Mouse (Mus musculus) granulocyte monocyte progenitor cell, adult 5-6 weeks (primary cell): ENCODE measurements around the gene Mrps27. TPM values are rescaled to one million over a fixed set of nuclear protein-coding genes. Genes with fewer than 3 reads are reported as not detected.
"Not testable (repeated sequence)": the region's sequence is repeated elsewhere in the genome, so short reads cannot be mapped to it uniquely, and the experiment has no call there.

ENCODE experiments used
- ATAC-seq: replicated peaks from 2 replicates; pipeline ENCODE4 v1.8.0; 2016; ENCODE audit warnings: mild to moderate bottlenecking, moderate TSS enrichment, inconsistent platforms; ENCODE audit not compliant: poor library complexity, severe bottlenecking
- total RNA-seq, 2 experiments: library from RNA; stranded (forward) in 1 of 2; stranded (reverse) in 1 of 2; fragments of 200-712, 200-1000 nt in 1 of 2; fragments of >200 nt in 1 of 2; fragmentation: Nextera tagmentation in 1 of 2; gene quantifications; 2 replicates each; pipeline ENCODE4 v1.2.3; 2014 to 2017

Gene Mrps27
- total RNA-seq (2014; fragmentation: Nextera tagmentation) (25.2 and 33.8 TPM in 2 replicates), total RNA-seq (2017) (22.0 and 25.1 TPM in 2 replicates)

DNA sequence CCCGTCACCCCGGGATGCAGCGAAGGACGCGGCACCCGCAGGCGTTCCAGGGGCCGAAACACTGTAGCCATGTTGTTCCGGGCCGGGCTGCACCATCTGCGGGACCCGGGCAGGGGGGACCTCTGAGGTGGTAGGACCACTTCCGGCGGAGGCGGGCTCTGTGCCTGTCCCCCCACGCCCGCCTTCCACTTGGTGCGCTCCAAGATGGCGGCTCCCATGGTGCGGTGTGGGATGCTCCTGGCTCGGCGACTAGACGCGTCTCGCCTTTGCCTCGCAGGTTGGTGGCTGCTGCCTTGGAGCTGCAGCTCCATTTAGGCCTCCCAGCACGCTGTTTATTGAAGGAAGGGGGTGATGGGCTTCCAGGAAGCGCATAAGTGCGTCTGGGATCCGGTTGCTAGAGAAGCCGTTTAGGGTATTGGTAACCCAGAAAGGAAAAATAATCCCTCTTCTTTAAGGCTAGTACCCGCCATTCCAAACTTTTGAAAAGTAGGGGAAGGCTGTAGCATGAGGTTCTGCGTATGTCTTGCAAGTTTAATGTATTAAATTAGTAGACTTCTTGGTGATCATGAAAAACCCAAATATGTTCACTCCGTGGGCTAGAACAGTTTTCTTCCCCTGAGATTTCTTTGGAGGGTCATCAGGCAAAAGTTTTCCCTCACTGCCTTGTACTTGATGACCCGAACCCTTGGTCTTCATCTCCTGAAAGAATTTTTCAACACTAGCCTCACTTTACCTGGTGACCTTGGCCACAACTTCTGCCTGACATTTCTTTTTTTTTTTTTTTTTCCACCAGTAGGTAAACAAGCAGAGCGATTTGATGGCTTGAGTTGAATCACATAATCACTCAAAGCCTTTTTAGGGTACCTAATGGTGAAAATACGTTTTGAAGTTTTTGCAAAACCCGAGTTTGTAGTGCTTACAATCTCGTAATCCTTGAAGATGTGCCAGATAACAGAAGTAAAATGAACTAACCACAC, at the start of gene Mrps27, which contains the start of gene Ptcd2:
Mrps27 (plus strand) TSS at position 188 of the 977 bp plus-strand sequence.
Ptcd2 (minus strand) TSS at position 107 of the 977 bp plus-strand sequence.
- peak; percentile 100 for ATAC-seq

DNA sequence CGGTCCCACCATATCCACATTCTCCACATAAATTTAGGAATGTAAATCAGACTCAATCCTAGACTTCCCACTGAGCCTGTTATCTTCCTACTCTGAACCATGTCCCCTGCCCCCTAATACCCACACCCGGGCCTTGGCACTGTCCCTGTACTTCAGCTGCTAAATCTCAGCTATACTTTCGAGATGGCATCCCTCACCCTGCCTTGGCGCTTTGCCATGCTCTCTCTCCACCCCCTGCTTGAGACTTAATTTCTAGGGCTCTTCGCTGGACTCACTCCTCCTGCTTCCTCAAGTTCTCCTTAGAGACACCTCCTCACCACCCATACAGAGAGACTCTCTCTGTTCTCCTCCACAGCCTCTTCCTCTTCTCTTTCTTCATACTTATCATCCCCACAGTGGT, 44.7 kb upstream of the Mrps27 start:
- no peak for ATAC-seq

DNA sequence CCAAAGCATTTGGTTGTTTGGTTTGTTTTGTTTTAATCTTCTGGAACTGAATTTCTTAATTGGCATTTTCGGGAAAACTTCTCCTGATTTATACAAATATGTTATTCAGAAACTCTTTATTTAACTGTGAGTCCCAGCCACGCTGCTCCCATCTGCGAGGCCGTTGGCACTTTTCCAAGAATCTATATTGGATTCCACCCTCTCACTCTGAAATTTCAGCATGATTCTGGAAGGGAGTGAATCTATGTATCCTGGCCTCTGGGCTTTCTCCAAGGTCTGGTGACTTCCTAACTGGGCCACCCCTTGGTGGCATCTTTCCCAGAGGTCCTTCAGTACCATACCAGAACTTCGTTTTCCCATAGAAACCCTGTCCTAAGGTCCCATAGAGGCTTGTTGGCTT, 40.7 kb upstream of the Mrps27 start:
- ATAC-seq, result no peak

DNA sequence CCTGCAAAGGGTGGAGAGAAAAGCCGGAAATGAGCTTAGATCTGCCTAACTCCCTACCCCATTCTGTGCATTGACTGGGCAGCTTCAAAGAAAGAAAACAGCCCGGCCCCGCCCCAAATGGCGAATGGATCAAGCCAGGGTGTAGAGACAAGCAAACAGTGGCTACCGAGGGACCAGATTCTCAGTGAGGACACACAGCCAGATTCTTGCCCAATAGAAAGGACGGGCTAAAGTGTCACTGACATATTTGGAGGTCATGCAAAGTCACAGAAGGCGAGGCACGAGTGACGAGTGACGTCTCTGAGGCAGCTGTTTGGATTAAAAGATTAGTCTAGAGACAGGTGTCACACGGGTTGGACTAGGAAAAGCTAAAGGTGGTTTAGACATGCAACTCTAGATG, 40.2 kb upstream of the Mrps27 start:
- no peak for ATAC-seq

DNA sequence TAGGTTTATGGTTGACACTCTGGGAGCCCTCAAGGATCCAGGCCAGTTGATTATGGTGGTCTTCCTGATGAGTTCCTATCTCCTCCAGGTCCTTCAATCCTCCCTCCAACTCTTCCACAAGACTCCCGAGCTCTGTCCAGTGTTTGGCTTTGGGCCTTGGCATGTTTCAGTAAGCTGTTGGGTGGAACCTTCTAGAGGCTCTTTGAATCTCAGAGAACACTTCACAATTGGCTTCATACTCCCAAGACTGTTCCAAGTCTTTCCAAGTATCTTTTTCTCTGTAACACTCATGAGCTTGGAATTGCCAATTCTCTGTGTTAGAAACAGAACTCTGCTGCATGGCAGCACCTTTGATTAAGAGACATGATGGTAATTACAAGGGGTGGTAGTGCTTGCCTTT, 39.4 kb upstream of the Mrps27 start:
- ATAC-seq, result no peak

DNA sequence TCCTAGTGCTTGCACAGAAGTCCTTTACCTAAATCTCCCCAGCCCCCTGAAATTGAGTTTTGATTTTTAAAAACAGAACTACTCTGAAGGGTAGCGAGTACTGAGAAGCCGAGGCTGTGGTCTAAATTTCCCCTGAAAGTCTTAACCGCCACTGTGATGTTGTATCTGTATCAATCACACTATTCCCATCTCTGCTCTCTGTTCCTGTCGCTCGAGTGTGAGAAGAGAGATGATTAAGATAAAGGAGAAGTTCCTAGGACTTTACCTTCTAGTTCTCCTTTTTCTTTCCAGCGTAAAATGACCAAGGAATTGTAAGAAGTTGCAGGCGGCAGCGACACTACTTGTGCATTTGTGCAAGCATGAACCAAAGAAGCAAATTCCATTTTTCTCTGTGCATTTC, 38.4 kb upstream of the Mrps27 start:
- peak; percentile 76 for ATAC-seq

DNA sequence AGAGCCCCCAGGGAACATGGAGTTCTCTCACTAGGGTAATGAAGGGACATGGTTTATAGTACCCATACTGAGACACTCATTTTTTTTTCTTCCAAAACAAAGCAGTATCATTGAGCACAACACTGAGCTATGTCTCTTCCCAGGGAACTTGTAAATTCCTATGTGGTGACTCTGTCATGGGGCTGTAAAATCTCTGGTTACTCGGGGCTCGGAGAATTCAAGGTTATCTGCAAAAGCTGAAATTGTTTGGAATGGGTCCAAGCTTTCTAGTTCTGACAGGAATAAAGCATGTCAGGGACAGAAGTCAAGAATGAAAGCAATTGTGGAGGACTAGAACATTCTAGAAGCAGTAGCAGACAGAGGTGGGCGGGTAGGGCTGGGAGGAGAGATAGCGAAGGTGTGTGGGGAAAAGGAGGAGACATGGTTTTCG, 36.6 kb upstream of the Mrps27 start:
- ATAC-seq, result no peak

DNA sequence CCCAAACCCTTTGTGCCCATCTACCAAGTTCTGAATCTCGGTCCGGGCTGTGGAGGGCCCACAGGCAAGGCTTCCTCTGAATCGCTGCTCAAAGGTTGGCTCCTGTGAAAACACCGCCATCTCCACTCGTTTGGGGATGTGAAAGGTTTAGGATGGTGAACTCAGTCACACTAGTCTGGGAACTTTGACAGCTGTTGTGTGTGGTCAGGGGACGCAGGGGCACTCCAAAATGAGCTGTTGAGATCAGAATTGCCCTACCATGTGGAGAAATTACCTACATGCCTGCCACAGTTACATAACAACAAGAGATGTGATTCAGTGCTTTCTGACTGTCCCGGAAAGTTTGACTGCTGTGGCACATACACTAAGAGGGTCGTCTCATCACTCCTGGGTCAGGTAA, 36.2 kb upstream of the Mrps27 start:
- no peak for ATAC-seq

DNA sequence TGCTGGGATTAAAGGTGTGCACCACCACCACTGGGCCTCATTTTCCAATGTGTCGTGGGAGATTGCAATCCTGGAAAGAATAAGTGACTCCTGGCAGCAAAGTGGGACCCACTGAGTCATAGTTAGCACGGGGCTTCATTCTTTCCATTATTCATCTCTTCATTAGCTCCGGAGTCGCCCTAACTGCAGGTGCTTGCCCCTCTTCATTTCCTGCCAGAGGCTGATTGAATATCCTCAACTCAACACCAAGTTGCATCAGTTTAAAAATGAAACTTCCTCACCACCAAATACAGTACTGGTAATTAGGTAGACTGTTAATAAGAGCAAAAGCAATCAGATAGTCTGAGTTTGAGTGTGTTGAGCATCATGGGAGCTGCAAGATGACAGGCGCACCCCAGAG, 30.5 kb upstream of the Mrps27 start:
- ATAC-seq, result no peak

DNA sequence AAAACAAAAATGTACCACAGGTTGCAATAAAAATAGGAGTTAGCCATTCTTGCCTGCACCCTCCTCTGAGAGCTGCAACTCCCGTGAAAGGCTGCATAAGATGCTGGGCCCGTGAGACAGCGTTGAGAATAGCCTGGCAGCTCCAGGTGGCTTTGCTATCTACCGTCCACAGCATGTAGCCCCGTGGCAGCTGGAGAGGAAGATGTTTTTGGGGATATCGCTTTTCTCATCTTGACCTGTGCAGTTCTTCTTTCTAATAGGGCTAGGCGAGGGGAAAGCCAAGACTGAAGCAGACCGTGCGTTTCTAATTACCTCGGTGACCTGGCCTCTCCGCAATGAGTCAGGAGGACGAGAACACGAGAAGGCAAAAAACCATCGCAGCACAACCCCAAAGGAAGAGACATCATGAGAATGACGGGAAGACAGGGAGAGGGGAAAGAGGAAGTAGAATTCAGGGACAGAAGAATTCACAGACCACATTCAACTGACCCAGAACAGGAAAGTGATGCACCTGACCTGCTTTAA, 29.9 kb upstream of the Mrps27 start:
- peak; percentile 78 for ATAC-seq

DNA sequence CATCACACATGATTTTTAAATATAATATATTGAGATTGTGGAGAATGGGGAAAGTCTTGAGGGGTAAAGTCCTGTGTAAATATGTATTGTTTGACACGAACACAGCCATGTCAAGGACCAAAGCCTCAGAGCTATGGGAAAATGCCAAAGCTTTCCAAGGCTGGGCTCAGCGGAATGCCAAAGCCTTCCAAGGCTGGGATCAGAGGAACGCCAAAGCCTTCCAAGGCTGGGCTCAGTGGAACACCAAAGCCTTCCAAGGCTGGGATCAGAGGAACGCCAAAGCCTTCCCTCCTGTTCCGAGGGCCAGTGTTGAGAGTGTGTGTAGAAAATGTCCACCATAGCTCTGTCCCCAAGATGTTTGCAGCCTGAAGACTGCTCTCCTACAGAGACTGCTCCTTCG, 28.2 kb upstream of the Mrps27 start:
- ATAC-seq, result no peak

DNA sequence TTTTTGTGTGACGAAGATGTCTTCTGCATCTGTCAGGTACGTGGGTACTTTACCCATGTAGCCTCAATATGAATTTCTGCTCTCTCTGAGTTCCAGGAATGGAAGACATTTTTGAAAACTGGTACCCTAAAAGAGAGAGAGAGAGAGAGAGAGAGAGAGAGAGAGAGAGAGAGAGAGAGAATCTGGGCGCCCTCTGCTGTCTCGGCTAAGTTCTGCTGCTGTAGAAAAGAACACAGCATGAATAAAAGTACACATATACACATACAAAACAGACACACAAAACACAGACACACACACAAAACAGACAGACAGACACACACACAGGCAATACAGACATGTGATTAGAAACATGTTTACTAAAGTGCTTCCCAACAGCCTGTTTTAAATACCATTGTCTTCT, 27.5 kb upstream of the Mrps27 start:
- no peak for ATAC-seq

DNA sequence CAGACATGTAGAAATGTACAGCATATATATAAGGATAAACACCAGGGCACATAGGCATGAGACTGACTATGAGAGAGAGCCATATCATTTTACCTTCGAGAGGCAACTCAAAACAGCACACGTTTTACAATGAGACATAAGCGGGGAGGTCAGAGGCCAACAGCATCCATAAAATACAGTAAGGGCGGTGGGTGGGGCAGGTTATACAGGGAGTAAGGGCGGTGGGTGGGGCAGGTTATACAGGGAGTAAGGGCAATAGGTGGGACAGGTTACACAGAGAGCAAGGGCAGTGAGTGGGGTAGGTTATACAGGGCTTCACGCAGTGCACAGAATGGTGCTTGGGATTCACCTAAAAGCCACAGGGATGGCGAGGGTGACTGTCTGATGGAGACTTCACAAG, 24.1 kb upstream of the Mrps27 start:
- no peak for ATAC-seq

DNA sequence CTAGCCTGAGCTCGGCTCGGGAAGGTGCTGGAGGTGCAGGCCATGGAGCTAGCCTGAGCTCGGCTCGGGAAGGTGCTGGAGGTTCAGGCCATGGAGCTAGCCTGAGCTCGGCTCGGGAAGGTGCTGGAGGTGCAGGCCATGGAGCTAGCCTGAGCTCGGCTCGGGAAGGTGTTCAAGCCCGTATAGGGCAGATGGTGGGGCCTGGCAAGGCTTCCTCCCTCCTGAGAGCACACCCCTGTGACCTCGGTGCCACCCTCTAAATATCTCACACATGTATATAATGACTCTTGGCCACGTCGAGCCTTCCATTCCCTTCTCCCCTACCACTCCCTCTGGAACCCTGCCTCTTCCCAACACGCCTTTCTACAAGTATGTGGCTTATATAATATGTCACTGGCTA, 21.7 kb upstream of the Mrps27 start:
- not testable (repeated sequence) for ATAC-seq

DNA sequence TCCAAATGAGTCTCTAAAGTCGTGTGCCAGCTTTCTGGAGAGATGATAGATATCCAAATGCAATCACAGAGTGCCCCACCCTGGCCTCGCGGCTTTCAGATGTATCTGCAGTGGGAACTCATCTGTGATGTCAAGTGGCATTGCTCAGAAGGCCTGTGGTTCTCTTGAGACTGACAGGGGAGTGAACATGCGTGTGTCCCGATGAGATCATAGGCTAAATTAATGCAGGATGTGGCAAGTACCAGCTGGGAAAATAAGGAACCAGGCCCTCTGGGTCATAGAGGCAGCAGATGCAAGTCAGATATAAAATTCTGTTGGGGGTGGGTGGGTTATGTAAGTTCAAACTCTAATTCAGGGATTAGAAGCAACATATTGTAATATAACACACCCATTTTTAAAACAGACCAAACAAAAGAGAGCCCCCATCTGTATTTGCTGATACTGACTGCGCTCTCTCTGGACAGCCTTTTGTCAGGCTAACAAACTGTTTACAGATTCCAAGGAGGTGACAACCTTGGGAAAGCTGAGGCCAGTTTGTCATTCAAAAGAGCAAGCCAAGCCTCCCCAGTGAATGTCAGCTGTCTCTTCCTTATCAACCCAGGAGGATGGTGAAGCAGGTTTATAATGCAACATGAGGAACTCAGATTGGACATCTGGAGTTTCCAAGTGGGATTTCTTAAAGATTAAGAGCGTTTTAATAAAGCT, 20.8 kb upstream of the Mrps27 start:
- ATAC-seq, result peak; percentile 86

DNA sequence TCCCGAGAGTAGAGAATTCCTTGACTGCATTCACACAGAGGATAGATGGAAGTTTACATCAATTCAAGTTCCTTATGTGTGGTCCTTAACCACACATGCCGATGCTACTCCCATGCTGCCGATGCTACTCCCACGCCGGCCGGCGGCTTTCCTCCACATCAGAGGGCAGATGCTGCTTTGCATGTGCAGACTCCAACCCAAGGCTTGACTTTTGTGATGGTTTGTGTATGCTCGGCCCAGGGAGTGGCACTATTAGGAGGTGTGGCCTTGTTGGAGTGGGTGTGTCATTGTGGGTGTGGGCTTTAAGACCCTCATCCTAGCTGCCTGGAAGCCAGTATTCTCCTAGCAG, 20.3 kb upstream of the Mrps27 start:
- not testable (repeated sequence) for ATAC-seq

DNA sequence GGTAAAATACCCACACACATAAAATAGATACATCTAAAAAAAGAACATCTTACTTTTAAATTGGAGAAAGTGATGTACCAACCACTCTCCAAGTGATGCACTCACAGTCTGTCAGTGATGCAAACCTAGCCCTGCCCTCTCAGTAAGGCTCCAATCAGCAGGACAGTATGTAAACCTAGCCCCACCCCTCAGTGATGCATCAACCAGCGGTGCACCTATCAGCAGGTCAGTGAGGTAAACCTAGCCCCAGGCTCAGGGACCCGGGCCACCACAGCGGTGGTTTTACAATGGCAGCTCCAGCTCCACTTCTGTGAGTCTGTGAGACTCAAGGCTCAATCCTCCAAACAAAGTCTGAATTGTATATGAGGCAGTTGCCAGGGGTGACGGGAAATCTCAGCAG, 13.3 kb upstream of the Mrps27 start:
- no peak for ATAC-seq

DNA sequence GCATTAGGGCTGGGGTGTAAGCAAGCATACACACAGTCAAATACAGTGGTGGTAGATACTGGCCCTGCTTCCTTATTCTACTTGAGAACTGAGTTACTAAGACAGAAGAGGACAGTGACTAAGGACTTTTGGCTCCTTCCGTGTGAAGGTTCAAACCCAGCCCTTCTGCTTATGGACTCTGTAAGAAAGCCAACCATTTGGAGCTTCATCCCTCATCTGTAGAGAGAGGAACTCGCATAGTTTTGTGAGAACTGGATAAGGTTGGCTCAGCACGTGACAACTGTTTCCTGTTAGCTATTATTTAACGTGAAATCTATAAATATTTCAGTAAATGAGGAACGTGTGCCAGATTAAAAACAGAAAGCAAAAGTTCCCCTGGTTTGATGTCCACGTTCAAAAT, 7.1 kb upstream of the Mrps27 start:
- peak; percentile 89 for ATAC-seq

DNA sequence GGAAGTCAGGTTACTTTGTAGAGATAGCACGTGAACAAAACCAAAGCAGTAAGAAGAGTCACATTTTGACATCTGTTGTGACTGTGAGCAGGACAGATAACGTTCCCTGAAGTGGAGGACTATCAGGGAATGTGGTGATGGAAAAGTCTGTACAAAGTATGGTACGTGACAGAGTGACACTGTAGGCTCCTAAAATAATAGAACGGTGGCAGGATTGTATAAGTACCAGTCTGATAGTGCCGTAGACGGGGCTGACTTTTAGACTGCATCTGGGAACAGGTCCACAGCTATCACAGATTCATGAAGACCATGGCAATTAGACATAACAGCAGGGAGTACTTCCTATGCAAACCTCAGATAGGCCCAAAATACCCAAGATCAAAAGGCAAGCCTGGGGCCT, 3.1 kb upstream of the Mrps27 start:
- no peak for ATAC-seq

DNA sequence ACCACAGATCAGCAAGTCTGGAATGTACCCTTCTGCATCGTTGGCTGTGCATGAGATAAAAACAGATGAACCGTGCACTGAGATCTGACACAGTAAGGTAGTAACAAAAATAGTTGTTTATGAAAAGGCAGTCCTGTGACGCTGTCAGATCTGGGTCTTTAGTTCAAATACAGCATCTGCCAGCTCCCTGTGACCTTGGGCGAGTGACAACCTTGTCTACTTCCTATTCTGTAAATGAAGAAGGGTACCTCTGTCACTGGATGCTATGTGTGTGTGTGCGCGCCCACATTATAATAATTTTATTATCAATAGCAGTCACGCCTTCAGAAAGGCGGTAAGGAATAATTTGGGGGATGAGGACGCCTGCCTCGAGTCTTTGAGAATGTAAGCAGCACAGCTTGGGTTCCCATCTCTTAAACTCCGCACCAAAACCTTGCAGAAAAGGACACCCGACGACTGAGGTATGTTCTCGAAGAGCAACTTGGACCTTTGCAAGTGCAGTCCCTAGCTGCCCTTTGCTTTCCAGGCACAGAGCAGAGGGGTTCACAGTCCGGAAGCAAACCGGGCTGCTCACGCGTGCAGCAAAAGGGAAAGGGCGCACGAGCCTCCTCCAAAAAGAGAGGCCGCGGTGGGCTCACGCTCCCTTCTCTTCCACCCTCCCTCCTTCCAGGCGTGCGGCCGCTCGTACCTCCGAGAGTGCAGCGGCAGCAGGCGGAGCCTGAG, 549 bp upstream of the Mrps27 start:
- ATAC-seq, result peak; percentile 27; the same call in 1 of the 2 replicates
